ENCODE assay signal across 11 mouse cellular contexts in genomic region chr12:4856160-4856559, GRCm38 (mm10). TPM values are rescaled to one million over a fixed set of nuclear protein-coding genes. Genes with fewer than 3 reads are reported as not detected.
DNase-seq lines count a peak whose midpoint lies in the region; ATAC-seq and TF ChIP-seq lines count a peak whose summit lies in the region.
"Had no signal": no experiment of that assay in that cellular context is flagged by ENCODE, and none has a peak within 500 bp of the region (broad histone marks: within the 10 kb centered on the region; RNA-seq: fewer than 3 reads in every experiment).

No protein-coding gene starts in this region.

- no peak for DNase-seq in gastrocnemius, adult 2 months
- DNase-seq in gastrocnemius, adult 8-10 months (ENCODE audit: low spot score in 2 of 2), result no peak
- DNase-seq in midbrain, postnatal 0 days (ENCODE audit: low spot score), result no peak
- no peak for DNase-seq in midbrain, embryonic 11.5 days (ENCODE audit: low spot score, missing footprints)
- peak; percentile 43 for DNase-seq in thymus, postnatal 25 days
- DNase-seq in frontal cortex, postnatal 14 days (ENCODE audit: low spot score in 2 of 2), result no peak
- no peak for DNase-seq in left cerebral cortex, postnatal 4 days
- DNase-seq: cerebellum, adult 2 months; kidney, postnatal 4 days had no signal

- H3K4me2 ChIP-seq in midbrain, postnatal 0 days (ENCODE audit: low read depth, low read length, poor library complexity, severe bottlenecking), result no peak overlapping the region
- H3K4me2 ChIP-seq in midbrain, embryonic 11.5 days, result no peak overlapping the region
- H3K4me2 ChIP-seq: heart, embryonic 13.5 days had no signal

- no peaks in the 10 kb centered on the region for H3K4me1 ChIP-seq in midbrain, postnatal 0 days (ENCODE audit: insufficient read depth, low read length)
- peaks cover 4% of the 10 kb centered on the region for H3K4me1 ChIP-seq in midbrain, embryonic 11.5 days (ENCODE audit: control insufficient read depth, insufficient read depth, low read length)

- H3K27ac ChIP-seq in gastrocnemius, adult 2 months, result no peak overlapping the region
- no peak overlapping the region for H3K27ac ChIP-seq in midbrain, postnatal 0 days (ENCODE audit: low read depth, low read length)
- no peak overlapping the region for H3K27ac ChIP-seq in midbrain, embryonic 11.5 days (ENCODE audit: low read depth, low read length)
- H3K27ac ChIP-seq: heart, embryonic 13.5 days had no signal

- peaks cover 5% of the 10 kb centered on the region; the same call in 1 of the 2 replicates for H3K36me3 ChIP-seq in midbrain, postnatal 0 days (ENCODE audit: insufficient read depth, low read length)
- peaks cover 10% of the 10 kb centered on the region; the same call in 1 of the 2 replicates for H3K36me3 ChIP-seq in midbrain, embryonic 11.5 days (ENCODE audit: control insufficient read depth, insufficient read depth, low read length)

- H3K9me3 ChIP-seq in midbrain, postnatal 0 days (ENCODE audit: low read length), result no peaks in the 10 kb centered on the region
- H3K9me3 ChIP-seq in midbrain, embryonic 11.5 days (ENCODE audit: control insufficient read depth, low read length), result no peaks in the 10 kb centered on the region
- H3K9me3 ChIP-seq: heart, embryonic 13.5 days had no signal

- peak; percentile 58 for TF ChIP-seq CTCF in gastrocnemius, adult 2 months (IDR thresholded peaks at IDR 0.05)
- peak; percentile 51 for TF ChIP-seq CTCF in midbrain, postnatal 0 days (IDR thresholded peaks at IDR 0.05)

- no peak for ATAC-seq in midbrain, postnatal 0 days (ENCODE audit: low FRiP score)
- no peak for ATAC-seq in midbrain, embryonic 11.5 days (ENCODE audit: low FRiP score)
- ATAC-seq in erythroid progenitor cell, adult 5-6 weeks (replicated peaks; ENCODE audit: low FRiP score, poor library complexity, severe bottlenecking), result peak; percentile 57; the same call in 1 of the 2 replicates

- intact Hi-C loops in gastrocnemius, adult 2 months (cut with DNase I), result loop anchor here (10.0 kb wide), 1 partner anchor 119 kb away; no protein-coding TSS in a partner anchor
- intact Hi-C loops in left cerebral cortex, postnatal 4 days (cut with DNase I), result no loop called here

- H3K9ac ChIP-seq in midbrain, postnatal 0 days (replicated peaks; ENCODE audit: low read length, poor library complexity, severe bottlenecking), result no peak overlapping the region
- no peak overlapping the region for H3K9ac ChIP-seq in midbrain, embryonic 11.5 days (ENCODE audit: low read length)
- H3K9ac ChIP-seq: heart, embryonic 13.5 days had no signal

- no peak overlapping the region for H3K4me3 ChIP-seq in gastrocnemius, adult 2 months
- no peak overlapping the region for H3K4me3 ChIP-seq in midbrain, postnatal 0 days (ENCODE audit: low read depth, low read length)
- no peak overlapping the region for H3K4me3 ChIP-seq in midbrain, embryonic 11.5 days (ENCODE audit: low read depth, low read length)
- H3K4me3 ChIP-seq: heart, embryonic 13.5 days had no signal

- 97% methylated on average over 5 of the region's 5 CpGs for WGBS in midbrain, postnatal 0 days
- 95% methylated on average over 5 of the region's 5 CpGs for WGBS in midbrain, embryonic 11.5 days

- H3K27me3 ChIP-seq in midbrain, postnatal 0 days (ENCODE audit: insufficient read depth, low read length), result no peaks in the 10 kb centered on the region
- H3K27me3 ChIP-seq in midbrain, embryonic 11.5 days (ENCODE audit: control insufficient read depth, insufficient read depth, low read length), result no peaks in the 10 kb centered on the region
- H3K27me3 ChIP-seq: heart, embryonic 13.5 days had no signal

RNA-seq across cellular contexts. Expression of gene Wdcp, which starts 13.1 kb away (rescaled TPM):
- 1 to 10 TPM; 5.5 to 7.6 TPM for total RNA-seq in gastrocnemius, adult 2 months (2021)
- total RNA-seq in gastrocnemius, adult 8-10 months (2022), result 1 to 10 TPM; 4.7 to 5.4 (median 5.1) TPM
- total RNA-seq in midbrain, postnatal 0 days (2014; rRNA removed), result 9.7 and 11.0 TPM in 2 replicates
- polyA plus RNA-seq in midbrain, postnatal 0 days (2015; fragmentation: Nextera tagmentation; extraction: Ambion mirVana), result 11.0 and 11.6 TPM in 2 replicates
- polyA plus RNA-seq in midbrain, embryonic 11.5 days (2014; fragmentation: Nextera tagmentation; extraction: Ambion mirVana), result 16.7 and 17.8 TPM in 2 replicates
- 2.1 and 16.9 TPM in 2 replicates for total RNA-seq in erythroid progenitor cell, adult 5-6 weeks (2015; ENCODE audit: low replicate concordance)
- total RNA-seq in erythroid progenitor cell, adult 5-6 weeks (2017; ENCODE audit: low replicate concordance), result 0.15 and 0.39 TPM in 2 replicates
- 10 to 100 TPM; 12.7 to 15.0 TPM for total RNA-seq in left cerebral cortex, postnatal 4 days (2021)

RNA-seq across cellular contexts. Expression of gene Fkbp1b, which starts 14.8 kb away (rescaled TPM):
- total RNA-seq in gastrocnemius, adult 2 months (2021), result under 1 TPM; 0.64 to 0.84 TPM
- total RNA-seq in gastrocnemius, adult 8-10 months (2022), result under 1 TPM in 1 of 4 experiments, not detected in 3; 0.58 TPM
- total RNA-seq in midbrain, postnatal 0 days (2014; rRNA removed), result 55.5 and 82.1 TPM in 2 replicates
- polyA plus RNA-seq in midbrain, postnatal 0 days (2015; fragmentation: Nextera tagmentation; extraction: Ambion mirVana), result 80.5 and 83.8 TPM in 2 replicates
- 6.3 and 9.0 TPM in 2 replicates for polyA plus RNA-seq in midbrain, embryonic 11.5 days (2014; fragmentation: Nextera tagmentation; extraction: Ambion mirVana)
- total RNA-seq in erythroid progenitor cell, adult 5-6 weeks (2015; ENCODE audit: low replicate concordance), result not detected in 2 replicates
- 0.15 and 0.90 TPM in 2 replicates for total RNA-seq in erythroid progenitor cell, adult 5-6 weeks (2017; ENCODE audit: low replicate concordance)
- 100 to 1,000 TPM in 1 of 2 experiments, 10 to 100 TPM in 1; 91.9 to 101 TPM for total RNA-seq in left cerebral cortex, postnatal 4 days (2021)

RNA-seq across cellular contexts. Expression of gene Mfsd2b, which starts 18.0 kb away (rescaled TPM):
- total RNA-seq in gastrocnemius, adult 2 months (2021), result under 1 TPM; 0.33 to 0.46 TPM
- under 1 TPM; 0.25 to 0.48 (median 0.38) TPM for total RNA-seq in gastrocnemius, adult 8-10 months (2022)
- total RNA-seq in midbrain, postnatal 0 days (2014; rRNA removed), result 1.1 and 2.5 TPM in 2 replicates
- polyA plus RNA-seq in midbrain, postnatal 0 days (2015; fragmentation: Nextera tagmentation; extraction: Ambion mirVana), result 1.3 and 1.5 TPM in 2 replicates
- polyA plus RNA-seq in midbrain, embryonic 11.5 days (2014; fragmentation: Nextera tagmentation; extraction: Ambion mirVana), result 3.6 and 4.1 TPM in 2 replicates
- total RNA-seq in erythroid progenitor cell, adult 5-6 weeks (2015; ENCODE audit: low replicate concordance), result 277 and 292 TPM in 2 replicates
- 253 and 262 TPM in 2 replicates for total RNA-seq in erythroid progenitor cell, adult 5-6 weeks (2017; ENCODE audit: low replicate concordance)
- total RNA-seq in left cerebral cortex, postnatal 4 days (2021), result 1 to 10 TPM; 1.6 to 1.9 TPM

RNA-seq across cellular contexts. Expression of gene Sf3b6, which starts 38.8 kb away (rescaled TPM):
- 10 to 100 TPM; 24.0 to 37.0 TPM for total RNA-seq in gastrocnemius, adult 2 months (2021)
- 10 to 100 TPM; 24.7 to 34.2 (median 28.8) TPM for total RNA-seq in gastrocnemius, adult 8-10 months (2022)
- 72.9 and 84.7 TPM in 2 replicates for total RNA-seq in midbrain, postnatal 0 days (2014; rRNA removed)
- 299 and 341 TPM in 2 replicates for polyA plus RNA-seq in midbrain, postnatal 0 days (2015; fragmentation: Nextera tagmentation; extraction: Ambion mirVana)
- polyA plus RNA-seq in midbrain, embryonic 11.5 days (2014; fragmentation: Nextera tagmentation; extraction: Ambion mirVana), result 367 and 402 TPM in 2 replicates
- total RNA-seq in erythroid progenitor cell, adult 5-6 weeks (2015; ENCODE audit: low replicate concordance), result 82.2 and 163 TPM in 2 replicates
- total RNA-seq in erythroid progenitor cell, adult 5-6 weeks (2017; ENCODE audit: low replicate concordance), result 50.3 and 108 TPM in 2 replicates
- total RNA-seq in left cerebral cortex, postnatal 4 days (2021), result 100 to 1,000 TPM; 127 to 135 TPM

RNA-seq across cellular contexts. Expression of gene Ubxn2a, which starts 51.3 kb away (rescaled TPM):
- total RNA-seq in gastrocnemius, adult 2 months (2021), result 100 to 1,000 TPM; 128 to 133 TPM
- total RNA-seq in gastrocnemius, adult 8-10 months (2022), result 100 to 1,000 TPM; 142 to 163 (median 146) TPM
- 26.6 and 35.1 TPM in 2 replicates for total RNA-seq in midbrain, postnatal 0 days (2014; rRNA removed)
- 36.9 and 40.9 TPM in 2 replicates for polyA plus RNA-seq in midbrain, postnatal 0 days (2015; fragmentation: Nextera tagmentation; extraction: Ambion mirVana)
- 20.3 and 23.7 TPM in 2 replicates for polyA plus RNA-seq in midbrain, embryonic 11.5 days (2014; fragmentation: Nextera tagmentation; extraction: Ambion mirVana)
- 31.4 and 36.4 TPM in 2 replicates for total RNA-seq in erythroid progenitor cell, adult 5-6 weeks (2015; ENCODE audit: low replicate concordance)
- total RNA-seq in erythroid progenitor cell, adult 5-6 weeks (2017; ENCODE audit: low replicate concordance), result 44.9 and 72.6 TPM in 2 replicates
- 10 to 100 TPM; 29.4 to 30.5 TPM for total RNA-seq in left cerebral cortex, postnatal 4 days (2021)

Comparison
In these comparisons a context has a peak if more than half of its experiments do, and no peak if none do; other contexts are left out.
1. RNA of gene Fkbp1b, which starts 14.8 kb away (total RNA-seq): 91.9 to 101 TPM in left cerebral cortex, postnatal 4 days and 55.5 to 82.1 TPM in midbrain, postnatal 0 days; 0.64 to 0.84 TPM in gastrocnemius, adult 2 months, 0.58 TPM in gastrocnemius, adult 8-10 months and 0.15 to 0.90 TPM in erythroid progenitor cell, adult 5-6 weeks; every median in the first group is over 10 times any median in the second.
2. RNA of gene Mfsd2b, which starts 18.0 kb away (total RNA-seq): 253 to 292 TPM in erythroid progenitor cell, adult 5-6 weeks; 1.6 to 1.9 TPM in left cerebral cortex, postnatal 4 days, 1.1 to 2.5 TPM in midbrain, postnatal 0 days, 0.25 to 0.48 TPM in gastrocnemius, adult 8-10 months and 0.33 to 0.46 TPM in gastrocnemius, adult 2 months; every median in the first group is over 10 times any median in the second.